Mouse (Mus musculus) kidney, embryonic 16.5 days (tissue): ENCODE measurements around the gene Zmym5. TPM values are rescaled to one million over a fixed set of nuclear protein-coding genes. Genes with fewer than 3 reads are reported as not detected.
"Not testable (repeated sequence)": the region's sequence is repeated elsewhere in the genome, so short reads cannot be mapped to it uniquely, and the experiment has no call there.

Experiments used
- ATAC-seq: fragments of 200-750 bp; cut with Nextera tagmentation; 2 replicates; pipeline ENCODE4 v1.8.0; 2017; ENCODE audit warnings: moderate TSS enrichment; ENCODE audit not compliant: low FRiP score, low TSS enrichment
- H3K27ac ChIP-seq: fragments of 300-500 bp; sonication (generic); 2 replicates; pipeline ENCODE4 v1.5.1; 2014; ENCODE audit warnings: low read length
- H3K27me3 ChIP-seq: fragments of 300-500 bp; sonication (generic); 2 replicates; pipeline ENCODE4 v1.6.1; 2014; ENCODE audit warnings: low read length, control low read depth, mixed read lengths; ENCODE audit not compliant: insufficient read depth
- H3K36me3 ChIP-seq: fragments of 300-500 bp; sonication (generic); 2 replicates; pipeline ENCODE4 v1.6.1; 2014; ENCODE audit warnings: low read length, control low read depth, mixed read lengths; ENCODE audit not compliant: insufficient read depth
- H3K4me1 ChIP-seq: fragments of 300-500 bp; sonication (generic); 2 replicates; pipeline ENCODE4 v1.6.1; 2014; ENCODE audit warnings: low read length, control low read depth, mixed read lengths; ENCODE audit not compliant: insufficient read depth
- H3K4me2 ChIP-seq: fragments of 300-500 bp; sonication (generic); replicated peaks from 2 replicates; pipeline ENCODE4 v1.6.1; 2014; ENCODE audit warnings: low read depth, low read length
- H3K4me3 ChIP-seq: fragments of 300-500 bp; sonication (generic); 2 replicates; pipeline ENCODE4 v1.5.1; 2014; ENCODE audit warnings: mild to moderate bottlenecking, low read length
- H3K9ac ChIP-seq: fragments of 300-500 bp; sonication (generic); replicated peaks from 2 replicates; pipeline ENCODE4 v1.6.1; 2014; ENCODE audit warnings: low read length
- H3K9me3 ChIP-seq: fragments of 300-500 bp; sonication (generic); 2 replicates; pipeline ENCODE4 v1.6.1; 2016; ENCODE audit warnings: low read length, control low read depth
- WGBS: fragments of 180-500 bp; shearing (Covaris S2); extraction: QIAGEN DNeasy Blood & Tissue Kit; methylation state at CpG from one replicate; pipeline ENCODE4 v1.1.7; 2014; 5-methylcytosine and 5-hydroxymethylcytosine counted together
- polyA plus RNA-seq: library from polyadenylated mRNA; unstranded; fragments of >200 nt; fragmentation: Nextera tagmentation; extraction: Ambion mirVana; gene quantifications from 2 replicates; pipeline ENCODE4 v1.2.1, GENCODE M21; 2015

The Zmym5 gene
- polyA plus RNA-seq, 1 experiment from 2014 or later: 29.2 TPM

- no peak overlapping the region for H3K4me2 ChIP-seq
- no peaks in the 10 kb centered on the region for H3K36me3 ChIP-seq
- no peaks in the 10 kb centered on the region for H3K4me1 ChIP-seq
- ATAC-seq: no peak
- no peaks in the 10 kb centered on the region for H3K9me3 ChIP-seq
- no peaks in the 10 kb centered on the region for H3K27me3 ChIP-seq
- no peak overlapping the region for H3K27ac ChIP-seq
- no peak overlapping the region for H3K4me3 ChIP-seq
- H3K9ac ChIP-seq: no peak overlapping the region
Observed at GRCm38 (mm10) chr14:56824562-56824961, 13.0 kb upstream of the Zmym5 start.

- 14% methylated on average over 10 of the region's 11 CpGs for whole genome bisulfite sequencing
- H3K9me3 ChIP-seq: no peaks in the 10 kb centered on the region
- H3K4me3 ChIP-seq: no peak overlapping the region
- no peaks in the 10 kb centered on the region for H3K27me3 ChIP-seq
- peak overlapping the region; percentile 12; the same call in 1 of the 2 replicates for H3K4me2 ChIP-seq
- H3K27ac ChIP-seq: no peak overlapping the region
- ATAC-seq: no peak
- H3K4me1 ChIP-seq: peaks cover 8% of the 10 kb centered on the region
- H3K9ac ChIP-seq: no peak overlapping the region
- no peaks in the 10 kb centered on the region for H3K36me3 ChIP-seq
Observed at GRCm38 (mm10) chr14:56817616-56818015, 6.1 kb upstream of the Zmym5 start.

- WGBS: 75% methylated on average over 4 of the region's 4 CpGs
- no peaks in the 10 kb centered on the region for H3K36me3 ChIP-seq
- H3K4me1 ChIP-seq: peaks cover 8% of the 10 kb centered on the region
- no peaks in the 10 kb centered on the region for H3K27me3 ChIP-seq
- no peak overlapping the region for H3K9ac ChIP-seq
- no peak for ATAC-seq
- H3K4me2 ChIP-seq: peak overlapping the region; percentile 12; the same call in 1 of the 2 replicates
- no peak overlapping the region for H3K27ac ChIP-seq
- H3K4me3 ChIP-seq: no peak overlapping the region
- H3K9me3 ChIP-seq: no peaks in the 10 kb centered on the region
Observed at GRCm38 (mm10) chr14:56817131-56817530, 5.6 kb upstream of the Zmym5 start.

GRCm38 (mm10) chr14:56816541-56816940 is 5.0 kb upstream of the Zmym5 start:
- no peak overlapping the region for H3K9ac ChIP-seq
- H3K27ac ChIP-seq: no peak overlapping the region
- H3K4me2 ChIP-seq: no peak overlapping the region
- no peaks in the 10 kb centered on the region for H3K27me3 ChIP-seq
- ATAC-seq: no peak
- peaks cover 8% of the 10 kb centered on the region for H3K4me1 ChIP-seq
- H3K9me3 ChIP-seq: no peaks in the 10 kb centered on the region
- WGBS: 93% methylated on average over 4 of the region's 4 CpGs
- H3K4me3 ChIP-seq: no peak overlapping the region
- H3K36me3 ChIP-seq: no peaks in the 10 kb centered on the region

- peak overlapping the region; percentile 67 for H3K4me2 ChIP-seq
- H3K27ac ChIP-seq: peak overlapping the region; percentile 96
- peaks cover 23% of the 10 kb centered on the region for H3K4me1 ChIP-seq
- peak overlapping the region; percentile 60 for H3K4me3 ChIP-seq
- H3K9ac ChIP-seq: peak overlapping the region; percentile 84
- peak; percentile 64 for ATAC-seq
- WGBS: under 1% methylated on average over 34 of the region's 35 CpGs
- no peaks in the 10 kb centered on the region for H3K27me3 ChIP-seq
- no peaks in the 10 kb centered on the region for H3K36me3 ChIP-seq
- H3K9me3 ChIP-seq: no peaks in the 10 kb centered on the region
Observed at GRCm38 (mm10) chr14:56812520-56813036, 1.1 kb upstream of the Zmym5 start.

GRCm38 (mm10) chr14:56810781-56811690 is 480 bp downstream of the Zmym5 start:
- under 1% methylated on average over 42 of the region's 86 CpGs for WGBS
- not testable (repeated sequence) for H3K36me3 ChIP-seq, H3K9me3 ChIP-seq, ATAC-seq, H3K27me3 ChIP-seq
- Histone ChIP-seq H3K4me3 (peak overlapping the region; percentile 74), H3K4me2 (peak overlapping the region; percentile 62), H3K27ac (peak overlapping the region; percentile 92), H3K9ac (peak overlapping the region; percentile 85), H3K4me1 (peaks cover 23% of the 10 kb centered on the region)

GRCm38 (mm10) chr14:56793243-56793642 is 18.3 kb downstream of the Zmym5 start:
- 38% methylated on average over 2 of the region's 2 CpGs for WGBS
- no peak for ATAC-seq
- peaks cover 42% of the 10 kb centered on the region for H3K36me3 ChIP-seq
- no peak overlapping the region for H3K4me3 ChIP-seq
- no peaks in the 10 kb centered on the region for H3K4me1 ChIP-seq
- no peaks in the 10 kb centered on the region for H3K27me3 ChIP-seq
- no peaks in the 10 kb centered on the region for H3K9me3 ChIP-seq
- H3K4me2 ChIP-seq: no peak overlapping the region
- no peak overlapping the region for H3K9ac ChIP-seq
- no peak overlapping the region for H3K27ac ChIP-seq

- Histone ChIP-seq H3K4me3 (no peak overlapping the region), H3K4me1 (no peaks in the 10 kb centered on the region), H3K9ac (no peak overlapping the region), H3K36me3 (no peaks in the 10 kb centered on the region), H3K4me2 (no peak overlapping the region), H3K27me3 (no peaks in the 10 kb centered on the region), H3K27ac (no peak overlapping the region), H3K9me3 (no peaks in the 10 kb centered on the region)
- 87% methylated on average over 1 of the region's 1 CpGs for WGBS
- no peak for ATAC-seq
Observed at GRCm38 (mm10) chr14:56784575-56784974, 26.9 kb downstream of the Zmym5 start.

- peaks cover 17% of the 10 kb centered on the region for H3K4me1 ChIP-seq
- H3K4me3 ChIP-seq: peak overlapping the region; percentile 100
- peak; percentile 9; the same call in 1 of the 2 replicates for ATAC-seq
- H3K27ac ChIP-seq: peak overlapping the region; percentile 98
- no peaks in the 10 kb centered on the region for H3K27me3 ChIP-seq
- H3K4me2 ChIP-seq: peak overlapping the region; percentile 87
- no peaks in the 10 kb centered on the region for H3K36me3 ChIP-seq
- peak overlapping the region; percentile 63; the same call in 1 of the 2 replicates for H3K9ac ChIP-seq
- H3K9me3 ChIP-seq: no peaks in the 10 kb centered on the region
- 39% methylated on average over 3 of the region's 3 CpGs for WGBS
Observed at GRCm38 (mm10) chr14:56778933-56779300, 32.6 kb downstream of the Zmym5 start.
